Mouse (Mus musculus): ENCODE results near the gene Tm4sf1.

DNA sequence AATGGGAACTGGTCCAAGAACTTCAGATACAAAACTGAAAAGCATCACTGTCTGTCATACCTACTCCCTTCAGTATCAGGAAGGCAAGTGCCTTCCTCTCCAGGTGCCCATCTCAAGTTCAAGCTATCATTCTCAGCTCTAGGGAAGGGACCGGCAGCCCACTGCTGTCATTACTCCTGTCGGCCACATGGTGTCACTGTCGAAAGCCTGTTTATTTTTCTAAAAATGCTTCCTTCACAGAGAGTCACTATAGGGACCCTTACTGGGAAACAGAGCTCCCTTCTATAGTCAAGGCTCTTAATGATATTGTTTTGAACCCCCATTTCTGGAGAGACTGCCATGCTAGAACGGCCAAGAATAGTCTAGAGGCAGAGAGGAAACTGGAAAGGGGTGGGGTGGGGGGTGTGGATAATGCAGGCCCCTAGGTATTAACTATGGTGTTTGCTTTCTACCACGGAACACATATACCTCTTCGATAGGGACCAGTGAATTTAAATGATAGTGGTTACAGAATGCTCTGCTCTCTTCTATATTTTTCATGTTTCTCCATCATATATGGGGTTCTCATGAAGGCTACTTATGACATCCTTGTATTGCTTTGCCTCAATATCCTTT is 34.1 kb downstream of the Tm4sf1 start:
- no peak for TF ChIP-seq POLR2A (IDR thresholded peaks at IDR 0.05; ENCODE audit: low read depth, low read length)
- peak; percentile 83 for TF ChIP-seq CTCF (conservative IDR thresholded peaks at IDR 0.05; ENCODE audit: insufficient read depth, insufficient read length, low read depth, low read length)
